Mouse (Mus musculus): ENCODE measurements around the gene Aknad1. TPM values are rescaled to one million over a fixed set of nuclear protein-coding genes. Genes with fewer than 3 reads are reported as not detected.

Aknad1 gene
- total and polyA plus RNA-seq, 3 experiments: not detected

DNA sequence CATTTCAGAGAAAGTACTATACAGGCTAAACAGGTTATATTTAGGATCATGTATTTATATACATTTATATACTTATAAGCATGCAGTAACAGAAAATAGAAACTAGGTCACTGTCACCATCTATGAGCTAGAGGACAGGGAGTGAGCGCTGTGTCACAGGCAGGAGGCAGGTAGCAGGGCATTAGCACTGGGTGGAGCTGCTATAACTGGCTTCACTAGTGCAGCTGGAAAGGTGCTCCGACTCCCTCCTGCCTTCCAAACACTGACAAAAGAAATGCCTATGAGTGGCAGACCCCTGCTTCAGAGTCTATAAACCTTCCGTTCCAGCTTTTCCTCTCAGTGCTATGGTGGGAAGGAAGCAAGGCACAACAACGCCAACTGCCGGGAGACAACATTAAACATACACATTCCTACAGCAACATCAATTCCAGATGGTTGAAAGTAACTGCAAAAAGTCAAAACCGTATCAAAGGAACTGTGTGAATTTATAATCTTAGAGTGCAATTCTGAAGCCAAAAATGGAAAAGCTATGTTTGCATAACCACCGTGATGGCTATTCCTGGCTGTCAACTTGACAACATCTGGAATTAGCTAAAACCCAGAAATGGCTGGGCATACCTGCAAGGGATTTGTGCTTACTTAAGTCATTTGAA is 51.7 kb downstream of the Aknad1 start:
- no peak for DNase-seq (ENCODE audit: extremely low read depth)
- H3K27me3 ChIP-seq (replicated peaks): no peaks in the 10 kb centered on the region
- H3K4me1 ChIP-seq (ENCODE audit: control insufficient read depth in 1 of 2, insufficient read depth in 2 of 2): peaks cover 8 to 22% of the 10 kb centered on the region in 2 experiments
- H3K9me3 ChIP-seq (replicated peaks; ENCODE audit: low read length): no peaks in the 10 kb centered on the region
- H3K36me3 ChIP-seq (replicated peaks in 1 of 2; ENCODE audit: control insufficient read depth in 1 of 2, insufficient read depth in 1 of 2, low read length in 1 of 2): peaks cover 11 to 24% of the 10 kb centered on the region in 2 experiments
- H3K79me2 ChIP-seq (replicated peaks; ENCODE audit: control insufficient read depth, extremely low read depth, insufficient read depth, poor library complexity, severe bottlenecking): no peaks in the 10 kb centered on the region
- TF ChIP-seq MAFK (IDR thresholded peaks at IDR 0.05; ENCODE audit: insufficient replicate concordance, low read length): no peak
- no peak for TF ChIP-seq MYC (IDR thresholded peaks at IDR 0.05; ENCODE audit: low read depth, low read length)
- TF ChIP-seq IRF4 (IDR thresholded peaks at IDR 0.05; ENCODE audit: low read depth, low read length): no peak
- TF ChIP-seq JUND (conservative IDR thresholded peaks at IDR 0.05; ENCODE audit: low read depth, low read length): no peak
- no peak for TF ChIP-seq RCOR1 (conservative IDR thresholded peaks at IDR 0.05; ENCODE audit: low read depth, low read length)
- no peak overlapping the region for H3K4me3 ChIP-seq (replicated peaks in 1 of 3; ENCODE audit: low read depth in 2 of 3, low read length in 2 of 3, poor library complexity in 1 of 3)
- in situ Hi-C loops (cut with MboI; ENCODE audit: low pct_ligation_motif_present, low pct_unique_long_range_greater_than_20kb, low sequenced_read_pairs) (loop anchor here (25.0 kb wide), 1 partner anchor 379 kb away; the partner anchor contains the start of gene Celsr2), dilution Hi-C loops (cut with MboI; ENCODE audit: extremely low pct_ligation_motif_present, extremely low pct_unique_long_range_greater_than_20kb, low sequenced_read_pairs) (no loop called here)
- H3K27ac ChIP-seq (ENCODE audit: insufficient read depth, low read depth): no peak overlapping the region
- no peak overlapping the region for H3K4me2 ChIP-seq (ENCODE audit: insufficient read depth, low read depth, poor library complexity, severe bottlenecking)
- H3K9ac ChIP-seq (ENCODE audit: insufficient read depth, low read depth): no peak overlapping the region

DNA sequence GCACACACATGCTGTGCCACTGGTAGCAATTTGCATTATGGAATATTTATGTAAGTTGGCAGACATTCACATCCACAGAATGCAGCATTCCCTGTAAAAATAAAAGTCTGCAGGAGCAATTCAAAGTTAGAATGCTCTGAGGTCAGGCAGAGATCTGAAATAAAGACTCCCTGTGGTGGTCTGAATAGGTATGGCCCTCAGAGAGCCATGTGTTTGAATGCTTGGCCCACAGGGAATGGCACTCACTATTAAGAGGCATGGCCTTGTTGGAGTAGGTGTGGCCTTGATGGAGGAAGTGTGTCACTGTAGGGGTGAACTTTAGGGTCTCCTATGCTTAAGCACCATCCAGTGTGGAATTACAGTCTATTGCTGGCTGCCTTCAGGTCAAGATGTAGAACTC is 53.0 kb downstream of the Aknad1 start:
- TF ChIP-seq EP300 (IDR thresholded peaks at IDR 0.05; ENCODE audit: low read length): no peak
- no peak for TF ChIP-seq MXI1 (IDR thresholded peaks at IDR 0.05; ENCODE audit: low read depth, low read length)
- no peak for TF ChIP-seq ZKSCAN1 (IDR thresholded peaks at IDR 0.05; ENCODE audit: borderline replicate concordance, low read depth, low read length)
- no peak for TF ChIP-seq NELFE (IDR thresholded peaks at IDR 0.05; ENCODE audit: low read depth, low read length)
- TF ChIP-seq IRF4 (IDR thresholded peaks at IDR 0.05; ENCODE audit: low read depth, low read length): no peak
- no peak for TF ChIP-seq SIN3A (IDR thresholded peaks at IDR 0.05; ENCODE audit: low read length)
- TF ChIP-seq RAD21 (IDR thresholded peaks at IDR 0.05; ENCODE audit: low read depth, low read length): no peak
- no peak for TF ChIP-seq SMC3 (IDR thresholded peaks at IDR 0.05; ENCODE audit: low read depth, low read length)
- no peak for TF ChIP-seq POLR2AphosphoS2 (IDR thresholded peaks at IDR 0.05; ENCODE audit: low read depth, low read length)
- TF ChIP-seq JUND (conservative IDR thresholded peaks at IDR 0.05; ENCODE audit: low read depth, low read length): no peak
- no peak overlapping the region for H3K9ac ChIP-seq (ENCODE audit: insufficient read depth, low read depth)
- no peak overlapping the region for H3K27ac ChIP-seq (ENCODE audit: insufficient read depth, low read depth)
- H3K36me3 ChIP-seq (replicated peaks in 1 of 2; ENCODE audit: control insufficient read depth in 1 of 2, insufficient read depth in 1 of 2, low read length in 1 of 2): peaks cover 11 to 28% of the 10 kb centered on the region in 2 experiments
- no peaks in the 10 kb centered on the region for H3K27me3 ChIP-seq (replicated peaks)
- in situ Hi-C loops (cut with MboI; ENCODE audit: low pct_ligation_motif_present, low pct_unique_long_range_greater_than_20kb, low sequenced_read_pairs) (loop anchor here (25.0 kb wide), 1 partner anchor 380 kb away; the partner anchor contains the start of gene Celsr2), dilution Hi-C loops (cut with MboI; ENCODE audit: extremely low pct_ligation_motif_present, extremely low pct_unique_long_range_greater_than_20kb, low sequenced_read_pairs) (no loop called here)
- H3K4me3 ChIP-seq (replicated peaks in 1 of 3; ENCODE audit: low read depth in 2 of 3, low read length in 2 of 3, poor library complexity in 1 of 3): no peak overlapping the region
- DNase-seq (ENCODE audit: extremely low read depth): no peak
- H3K9me3 ChIP-seq (replicated peaks; ENCODE audit: low read length): no peaks in the 10 kb centered on the region
- H3K79me2 ChIP-seq (replicated peaks; ENCODE audit: control insufficient read depth, extremely low read depth, insufficient read depth, poor library complexity, severe bottlenecking): no peaks in the 10 kb centered on the region
- H3K4me1 ChIP-seq (ENCODE audit: control insufficient read depth in 1 of 2, insufficient read depth in 2 of 2): peaks cover 13 to 34% of the 10 kb centered on the region in 2 experiments
- H3K4me2 ChIP-seq (ENCODE audit: insufficient read depth, low read depth, poor library complexity, severe bottlenecking): no peak overlapping the region
